Mouse (Mus musculus) ES-E14 (cell line): ENCODE measurements at regions not wholly inside any gene's neighbourhood (a gene's known extent, or its start where the extent isn't known, plus 50 kb on each side); places are given as distances from the start of the nearest gene placed in this dataset.

Experiments
- DNase-seq: peaks from one replicate; pipeline ENCODE4 v3.0.0-alpha.2; 2013; ENCODE audit warnings: low read depth, low spot score
- H3K27ac ChIP-seq: 2 replicates; pipeline ENCODE4 v1.5.1; 2012; ENCODE audit warnings: low read depth, mild to moderate bottlenecking, low read length, moderate library complexity, mixed read lengths; ENCODE audit not compliant: poor library complexity, insufficient read depth, severe bottlenecking
- H3K36me3 ChIP-seq: 2 replicates; pipeline ENCODE4 v1.6.1; 2012; ENCODE audit warnings: mild to moderate bottlenecking, low read length, moderate library complexity, mixed read lengths; ENCODE audit not compliant: control insufficient read depth, poor library complexity, insufficient read depth, severe bottlenecking
- H3K4me1 ChIP-seq, 2 experiments: fragments of 150-350 bp in 1 of 2; sonication (generic) in 1 of 2; 2 replicates each; pipeline ENCODE4 v1.6.1; 2012; ENCODE audit warnings: low read length in 2 of 2, mild to moderate bottlenecking in 1 of 2, mixed read lengths in 1 of 2; ENCODE audit not compliant: control insufficient read depth in 2 of 2, insufficient read depth in 2 of 2, poor library complexity in 1 of 2
- H3K4me3 ChIP-seq, 2 experiments: fragments of 150-350 bp in 1 of 2; sonication (generic) in 1 of 2; 2 replicates each; pipeline ENCODE4 v1.5.1; 2012; ENCODE audit warnings: low read length in 2 of 2, low read depth in 1 of 2, mild to moderate bottlenecking in 1 of 2, mixed read lengths in 1 of 2; ENCODE audit not compliant: insufficient read depth in 1 of 2, poor library complexity in 1 of 2, severe bottlenecking in 1 of 2
- H3K9ac ChIP-seq: 2 replicates; pipeline ENCODE4 v1.6.1; 2012; ENCODE audit warnings: low read depth, mild to moderate bottlenecking, low read length, mixed read lengths; ENCODE audit not compliant: poor library complexity, insufficient read depth, severe bottlenecking
- H3K9me3 ChIP-seq: fragments of 150-350 bp; sonication (generic); 2 replicates; pipeline ENCODE4 v1.6.1; 2012; ENCODE audit warnings: low read depth, mild to moderate bottlenecking, low read length; ENCODE audit not compliant: control insufficient read depth, insufficient read depth
- CHD2 ChIP-seq: IDR thresholded peaks from 2 replicates; pipeline ENCODE4 v1.6.1; 2014; ENCODE audit warnings: mild to moderate bottlenecking, low read depth, low read length, inconsistent platforms
- HCFC1 ChIP-seq: IDR thresholded peaks from 2 replicates; pipeline ENCODE4 v1.6.1; 2012; ENCODE audit warnings: low read length, inconsistent platforms, borderline replicate concordance; ENCODE audit not compliant: insufficient read depth
- MAFK ChIP-seq: IDR thresholded peaks from 2 replicates; pipeline ENCODE4 v1.6.1; 2014; ENCODE audit warnings: mild to moderate bottlenecking, low read depth, low read length, inconsistent platforms; ENCODE audit not compliant: insufficient read depth
- ZC3H11A ChIP-seq: IDR thresholded peaks from 2 replicates; pipeline ENCODE4 v1.6.1; 2012; ENCODE audit warnings: low read depth, mild to moderate bottlenecking, inconsistent platforms, low read length, borderline replicate concordance
- ZNF384 ChIP-seq: IDR thresholded peaks from 2 replicates; pipeline ENCODE4 v1.6.1; 2012; ENCODE audit warnings: low read depth, low read length, inconsistent platforms
- in situ Hi-C, 2 experiments: fragments of 600-800 bp; cut with MboI; formaldehyde crosslinking; loops; one replicate each; pipeline ENCODE4 v1.15.1; 2025; ENCODE audit warnings: low sequenced_read_pairs in 2 of 2, inconsistent platforms in 1 of 2; ENCODE audit not compliant: unreplicated experiment in 2 of 2

- Histone ChIP-seq H3K4me3 (no peak overlapping the region), H3K27ac (no peak overlapping the region), H3K36me3 (no peaks in the 10 kb centered on the region), H3K9me3 (no peaks in the 10 kb centered on the region), H3K9ac (no peak overlapping the region), H3K4me1 (no peaks in the 10 kb centered on the region)
- no peak for DNase-seq
- in situ Hi-C loops, result no loop called here
- TF ChIP-seq ZNF384 (no peak), HCFC1 (no peak), ZC3H11A (no peak), CHD2 (no peak), MAFK (no peak)
These were observed 296.3 kb downstream of the Olfm4 start for GRCm38 (mm10) chr14:80280188-80280587.

GRCm38 (mm10) chr14:80283726-80284125 lies 299.8 kb downstream of the Olfm4 start:
- no peaks in the 10 kb centered on the region for H3K4me1 ChIP-seq
- no peak for DNase-seq
- no peak overlapping the region for H3K27ac ChIP-seq
- no peak overlapping the region for H3K9ac ChIP-seq
- no peak for TF ChIP-seq MAFK
- TF ChIP-seq HCFC1, result no peak
- no peak for TF ChIP-seq ZC3H11A
- no peak for TF ChIP-seq CHD2
- no peak for TF ChIP-seq ZNF384
- no peak overlapping the region for H3K4me3 ChIP-seq
- no peaks in the 10 kb centered on the region for H3K36me3 ChIP-seq
- H3K9me3 ChIP-seq, result no peaks in the 10 kb centered on the region
- in situ Hi-C loops, result no loop called here

DNA sequence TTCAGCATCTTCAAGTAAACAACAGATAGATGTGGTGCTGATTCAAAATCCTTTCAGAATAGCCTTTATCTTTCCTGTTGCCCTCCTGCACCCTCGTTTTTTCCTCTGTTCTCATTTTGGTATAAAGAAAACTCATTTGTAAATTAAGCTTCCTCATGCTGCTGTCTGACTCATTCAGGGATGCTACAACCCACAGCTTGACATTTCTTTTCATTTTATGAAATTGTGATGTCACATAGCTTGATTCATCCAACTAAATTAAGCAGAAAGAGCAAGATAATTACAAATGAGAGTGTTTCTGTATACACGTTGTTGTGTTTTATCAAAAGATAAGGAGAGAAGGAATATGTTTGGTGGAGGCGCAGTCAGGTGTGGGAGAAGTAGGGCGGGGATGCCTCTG lies 307.5 kb downstream of the Olfm4 start:
- H3K9ac ChIP-seq, result no peak overlapping the region
- in situ Hi-C loops, result no loop called here

DNA sequence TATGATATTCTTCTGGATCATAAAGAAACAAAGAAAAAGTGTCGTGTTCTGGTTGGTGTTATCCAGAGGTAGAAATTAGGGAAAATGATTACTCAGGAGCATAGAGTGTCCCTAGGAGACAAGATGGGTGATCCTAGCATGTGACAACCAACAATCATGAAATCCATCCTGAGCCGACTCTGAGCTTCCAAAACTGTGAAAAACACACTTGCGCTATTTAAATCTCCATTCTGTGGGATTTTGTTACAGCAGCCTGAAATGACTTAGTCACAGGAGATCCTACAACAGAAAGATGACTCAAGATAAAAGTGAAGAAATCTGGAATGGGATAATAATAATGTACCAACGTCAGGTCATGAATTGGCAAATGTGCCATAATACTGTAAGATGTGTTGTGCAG lies 309.5 kb downstream of the Olfm4 start:
- in situ Hi-C loops, result no loop called here
- TF ChIP-seq ZNF384, result no peak
- no peak for TF ChIP-seq CHD2
- no peak for TF ChIP-seq ZC3H11A
- no peak for TF ChIP-seq MAFK
- no peak for TF ChIP-seq HCFC1
- Histone ChIP-seq H3K27ac (no peak overlapping the region), H3K4me3 (no peak overlapping the region), H3K9me3 (no peaks in the 10 kb centered on the region), H3K9ac (no peak overlapping the region), H3K4me1 (no peaks in the 10 kb centered on the region), H3K36me3 (no peaks in the 10 kb centered on the region)
- DNase-seq, result no peak

More for the DNA sequence above, 307.5 kb downstream of the Olfm4 start:
- Histone ChIP-seq H3K4me3 (no peak overlapping the region), H3K4me1 (no peaks in the 10 kb centered on the region), H3K9me3 (no peaks in the 10 kb centered on the region), H3K36me3 (no peaks in the 10 kb centered on the region), H3K27ac (no peak overlapping the region)
- TF ChIP-seq HCFC1 (no peak), MAFK (no peak), ZC3H11A (no peak), CHD2 (no peak), ZNF384 (no peak)
- no peak for DNase-seq

GRCm38 (mm10) chr14:80329651-80330050 lies 345.8 kb downstream of the Olfm4 start:
- Histone ChIP-seq H3K4me3 (no peak overlapping the region), H3K4me1 (no peaks in the 10 kb centered on the region), H3K27ac (no peak overlapping the region), H3K9ac (no peak overlapping the region), H3K9me3 (no peaks in the 10 kb centered on the region), H3K36me3 (no peaks in the 10 kb centered on the region)
- no peak for TF ChIP-seq ZNF384
- no peak for TF ChIP-seq CHD2
- TF ChIP-seq HCFC1, result no peak
- no peak for TF ChIP-seq ZC3H11A
- TF ChIP-seq MAFK, result no peak
- in situ Hi-C loops, result no loop called here
- DNase-seq, result no peak
